Mouse (Mus musculus) liver, adult 2 months (tissue): ENCODE measurements around the gene Dhx29. TPM values are rescaled to one million over a fixed set of nuclear protein-coding genes. Genes with fewer than 3 reads are reported as not detected.

ENCODE experiments used
- DNase-seq: peaks from one replicate; pipeline ENCODE4 v3.0.0-alpha.2; 2011; ENCODE audit warnings: low read depth, low spot score; ENCODE audit errors: extremely low read depth
- H3K27ac ChIP-seq: fragments of 200-500 bp; replicated peaks from 2 replicates; pipeline ENCODE4 v1.5.1; 2012; ENCODE audit warnings: low read depth, mild to moderate bottlenecking, control low read depth, inconsistent platforms, low read length; ENCODE audit not compliant: insufficient read depth
- H3K27me3 ChIP-seq: fragments of 200-500 bp; 2 replicates; pipeline ENCODE4 v1.6.1; 2012; ENCODE audit warnings: mild to moderate bottlenecking, moderate library complexity, low read length, inconsistent platforms; ENCODE audit not compliant: control insufficient read depth, insufficient read depth
- H3K36me3 ChIP-seq: fragments of 200-500 bp; 2 replicates; pipeline ENCODE4 v1.6.1; 2012; ENCODE audit warnings: low read length, inconsistent platforms; ENCODE audit not compliant: control insufficient read depth, insufficient read depth
- H3K4me1 ChIP-seq: fragments of 200-500 bp; 2 replicates; pipeline ENCODE4 v1.6.1; 2011; ENCODE audit warnings: low read length; ENCODE audit not compliant: control insufficient read depth, insufficient read depth
- H3K4me3 ChIP-seq: fragments of 200-500 bp; 2 replicates; pipeline ENCODE4 v1.5.1; 2011; ENCODE audit warnings: low read depth, mild to moderate bottlenecking, control low read depth, low read length, moderate library complexity; ENCODE audit not compliant: insufficient read depth
- H3K79me2 ChIP-seq: fragments of 200-500 bp; 2 replicates; pipeline ENCODE4 v1.6.1; 2012; ENCODE audit warnings: inconsistent platforms, mild to moderate bottlenecking, low read length, moderate library complexity; ENCODE audit not compliant: control insufficient read depth, insufficient read depth
- H3K9ac ChIP-seq: fragments of 200-500 bp; 2 replicates; pipeline ENCODE4 v1.6.1; 2012; ENCODE audit warnings: low read depth, mild to moderate bottlenecking, control low read depth, inconsistent platforms, low read length
- CTCF ChIP-seq: fragments of 200-500 bp; IDR thresholded peaks from 2 replicates; pipeline ENCODE4 v1.5.1; 2011; ENCODE audit warnings: low read depth, low read length, control low read depth
- POLR2A ChIP-seq: fragments of 200-500 bp; IDR thresholded peaks from 2 replicates; pipeline ENCODE4 v1.6.1; 2011; ENCODE audit warnings: low read length, control low read depth; ENCODE audit not compliant: insufficient read depth; ENCODE audit errors: extremely low read depth
- WGBS: fragments of 180-500 bp; shearing (Covaris S2); methylation state at CpG from one replicate; pipeline ENCODE4 v1.1.7; 2018; 5-methylcytosine and 5-hydroxymethylcytosine counted together
- polyA plus RNA-seq: library from polyadenylated mRNA; depleted of rRNA; stranded (reverse); fragments of >200 nt; gene quantifications from 2 replicates; pipeline ENCODE4 v1.2.3, GENCODE M21; 2012
- total RNA-seq: library from RNA; depleted of rRNA; stranded (reverse); fragments of >200 nt; gene quantifications from 2 replicates; pipeline ENCODE4 v1.2.3, GENCODE M21; 2014

Dhx29 gene
- total and polyA plus RNA-seq, 2 experiments = 2.0 to 6.9 TPM

DNA sequence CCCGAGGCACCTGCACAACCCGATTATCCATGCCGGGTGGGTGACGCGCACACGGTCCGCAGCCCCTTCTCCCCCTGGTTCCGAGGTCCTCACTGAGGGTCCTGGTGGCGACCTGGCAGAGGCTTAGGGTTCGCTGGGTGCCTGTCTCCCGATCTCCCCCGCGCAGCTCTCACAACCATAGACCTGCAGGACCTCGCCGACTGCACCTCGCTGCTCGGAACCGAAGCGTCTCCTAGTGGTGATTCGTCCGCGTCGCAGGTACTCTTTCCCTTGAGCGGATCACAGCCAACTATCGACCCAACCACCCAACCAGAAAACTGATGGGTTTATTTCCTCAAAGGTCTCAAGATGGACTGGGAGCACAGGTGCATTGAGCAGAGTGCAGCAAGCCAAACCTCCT, 66.9 kb downstream of the Dhx29 start:
- Histone ChIP-seq H3K4me1 (peaks cover 6% of the 10 kb centered on the region; the same call in 1 of the 2 replicates), H3K27me3 (peaks cover 28% of the 10 kb centered on the region), H3K4me3 (peak overlapping the region; percentile 22; the same call in 1 of the 2 replicates), H3K79me2 (no peaks in the 10 kb centered on the region), H3K27ac (no peak overlapping the region), H3K9ac (no peak overlapping the region), H3K36me3 (no peaks in the 10 kb centered on the region)
- TF ChIP-seq CTCF = peak; percentile 91
- no peak for TF ChIP-seq POLR2A
- WGBS = 2% methylated on average over 25 of the region's 25 CpGs
- DNase-seq = peak; percentile 61

- 62% methylated on average over 4 of the region's 4 CpGs for WGBS
- Histone ChIP-seq H3K36me3 (no peaks in the 10 kb centered on the region), H3K4me3 (no peak overlapping the region)
Observed at GRCm38 (mm10) chr13:112996407-112996806, 69.2 kb downstream of the Dhx29 start.

GRCm38 (mm10) chr13:112997369-112997768, 70.1 kb downstream of the Dhx29 start:
- H3K4me3 ChIP-seq = no peak overlapping the region
- 75% methylated on average over 6 of the region's 6 CpGs for WGBS
- H3K4me1 ChIP-seq = peaks cover 6% of the 10 kb centered on the region; the same call in 1 of the 2 replicates
- TF ChIP-seq POLR2A (no peak), CTCF (no peak)
- H3K9ac ChIP-seq = no peak overlapping the region
- H3K27ac ChIP-seq = no peak overlapping the region
- no peaks in the 10 kb centered on the region for H3K36me3 ChIP-seq
- no peak for DNase-seq
- H3K79me2 ChIP-seq = no peaks in the 10 kb centered on the region
- peaks cover 24% of the 10 kb centered on the region for H3K27me3 ChIP-seq

More at GRCm38 (mm10) chr13:112996407-112996806, 69.2 kb downstream of the Dhx29 start:
- H3K9ac ChIP-seq = no peak overlapping the region
- H3K27me3 ChIP-seq = peaks cover 24% of the 10 kb centered on the region
- DNase-seq = no peak
- H3K79me2 ChIP-seq = no peaks in the 10 kb centered on the region
- peaks cover 6% of the 10 kb centered on the region; the same call in 1 of the 2 replicates for H3K4me1 ChIP-seq
- no peak for TF ChIP-seq CTCF
- TF ChIP-seq POLR2A = no peak
- H3K27ac ChIP-seq = no peak overlapping the region

- Histone ChIP-seq H3K27ac (no peak overlapping the region), H3K27me3 (peaks cover 22% of the 10 kb centered on the region), H3K4me1 (peaks cover 5% of the 10 kb centered on the region; the same call in 1 of the 2 replicates), H3K79me2 (no peaks in the 10 kb centered on the region), H3K9ac (no peak overlapping the region), H3K4me3 (peak overlapping the region; percentile 17; the same call in 1 of the 2 replicates), H3K36me3 (no peaks in the 10 kb centered on the region)
- 2% methylated on average over 46 of the region's 46 CpGs for WGBS
- DNase-seq = no peak
- no peak for TF ChIP-seq POLR2A
- TF ChIP-seq CTCF = no peak
Observed at GRCm38 (mm10) chr13:112998427-112999201, 71.4 kb downstream of the Dhx29 start.

GRCm38 (mm10) chr13:113000090-113000489, 72.8 kb downstream of the Dhx29 start:
- Histone ChIP-seq H3K4me3 (no peak overlapping the region), H3K9ac (no peak overlapping the region), H3K27me3 (peaks cover 12% of the 10 kb centered on the region), H3K36me3 (no peaks in the 10 kb centered on the region), H3K4me1 (no peaks in the 10 kb centered on the region), H3K27ac (no peak overlapping the region), H3K79me2 (no peaks in the 10 kb centered on the region)
- DNase-seq = no peak
- 77% methylated on average over 3 of the region's 3 CpGs for WGBS
- TF ChIP-seq POLR2A (no peak), CTCF (no peak)
